Mouse (Mus musculus): ENCODE results near the gene Paqr6. TPM values are rescaled to one million over a fixed set of nuclear protein-coding genes. Genes with fewer than 3 reads are reported as not detected.

The Paqr6 gene
- 1.0 and 1.6 TPM in 2 replicates for polyA plus RNA-seq (2016; fragmentation: Nextera tagmentation; extraction: Ambion mirVana)

DNA sequence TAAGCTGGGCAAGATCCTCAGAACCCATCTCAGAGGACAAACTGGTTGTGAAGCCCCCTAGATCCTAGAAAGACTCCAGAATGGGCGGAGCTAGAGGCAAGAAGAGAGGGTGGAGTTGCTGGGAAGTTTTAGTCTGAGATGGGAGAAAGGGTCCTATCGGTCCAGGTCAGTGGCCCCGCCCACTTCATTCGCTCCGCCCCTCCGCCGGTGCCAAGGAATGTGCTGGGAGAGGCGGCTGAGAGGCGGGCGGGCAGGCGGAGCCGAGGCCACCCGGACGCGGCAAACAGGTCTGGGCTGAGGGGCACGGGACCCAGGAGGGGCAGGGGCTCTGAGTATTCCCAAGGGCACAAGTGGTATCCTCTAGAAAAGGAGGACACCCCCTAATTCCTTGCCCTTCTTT, at the start of gene Paqr6:
Paqr6 (plus strand) TSS at position 248 of the 400 bp plus-strand sequence.
- no peak within 1 kb of the TSS for H3K27ac ChIP-seq
- peaks cover 10% of the 10 kb centered on the region; the same call in 1 of the 2 replicates for H3K4me1 ChIP-seq
- no peaks in the 10 kb centered on the region for H3K9me3 ChIP-seq
- H3K27me3 ChIP-seq = peaks cover 23% of the 10 kb centered on the region
- no peak within 1 kb of the TSS for H3K9ac ChIP-seq
- H3K36me3 ChIP-seq (replicated peaks) = peaks cover 34% of the 10 kb centered on the region
- 0 out of 2 replicates have a peak within 1 kb of the TSS, but pooled peaks have one; percentile 11 for H3K4me2 ChIP-seq
- no peak within 1 kb of the TSS for H3K4me3 ChIP-seq (replicated peaks)
- 2% methylated on average over 16 of the region's 16 CpGs for WGBS
- no peak for ATAC-seq (ENCODE audit: low FRiP score)

DNA sequence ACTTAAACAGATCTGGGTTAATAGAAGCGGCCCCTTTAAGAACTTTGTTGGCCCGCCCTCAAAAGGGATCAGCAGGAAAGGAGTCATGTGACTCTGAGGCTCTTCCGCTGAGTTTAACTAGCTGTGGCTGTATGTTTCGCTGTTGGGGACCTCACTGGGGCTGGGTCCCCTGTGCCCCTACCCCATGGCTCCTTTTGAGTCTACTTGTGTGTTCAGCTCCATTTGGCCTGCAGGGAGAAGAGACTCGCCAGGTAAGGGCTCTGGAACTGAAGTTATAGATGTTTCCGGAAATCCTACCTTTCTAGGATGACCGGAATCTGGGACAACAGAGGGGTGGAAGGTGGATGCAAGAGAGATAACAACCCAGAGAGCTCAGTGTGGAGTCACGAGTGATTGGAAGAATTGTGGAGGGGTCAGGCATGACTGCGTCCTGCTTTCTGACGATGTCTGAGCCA, 39.4 kb upstream of the Paqr6 start, which contains the start of gene Glmp:
Glmp (plus strand) TSS at position 73 of the 455 bp plus-strand sequence.
- Histone ChIP-seq H3K27me3 (no peaks in the 10 kb centered on the region), H3K27ac (peak within 1 kb of the TSS; percentile 31), H3K4me3 (replicated peaks) (peak within 1 kb of the TSS; percentile 67), H3K9me3 (no peaks in the 10 kb centered on the region), H3K9ac (peak within 1 kb of the TSS; percentile 76), H3K4me2 (peak within 1 kb of the TSS; percentile 76), H3K36me3 (replicated peaks) (peaks cover 65% of the 10 kb centered on the region), H3K4me1 (peaks cover 17% of the 10 kb centered on the region)
- 3% methylated on average over 10 of the region's 10 CpGs for WGBS
- peak; percentile 86 for ATAC-seq (ENCODE audit: low FRiP score)

DNA sequence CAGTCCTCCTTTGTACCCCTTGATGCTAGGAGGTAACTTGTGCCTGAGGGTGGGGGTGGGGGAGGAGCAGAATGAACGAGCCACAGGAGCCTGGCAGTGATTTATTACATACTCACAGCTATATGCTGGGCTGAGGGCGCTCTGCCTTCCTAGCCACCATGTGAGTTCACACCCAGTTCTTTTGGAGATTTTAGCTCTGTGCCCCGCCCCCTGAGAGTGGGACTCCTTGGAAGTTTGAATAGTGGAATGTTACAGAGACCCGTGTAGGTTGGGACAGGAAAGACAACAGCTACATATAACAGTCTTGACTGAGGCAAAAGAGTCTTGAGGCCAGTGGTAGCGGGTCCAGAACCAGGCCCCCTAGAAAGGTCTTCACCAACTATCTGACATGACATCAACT, 35.4 kb upstream of the Paqr6 start:
- ATAC-seq (ENCODE audit: low FRiP score) = no peak
- 80% methylated on average over 5 of the region's 5 CpGs for WGBS
- Histone ChIP-seq H3K4me1 (peaks cover 17% of the 10 kb centered on the region), H3K36me3 (replicated peaks) (peaks cover 26% of the 10 kb centered on the region), H3K27me3 (no peaks in the 10 kb centered on the region), H3K4me3 (replicated peaks) (no peak overlapping the region), H3K4me2 (no peak overlapping the region), H3K9me3 (no peaks in the 10 kb centered on the region), H3K9ac (no peak overlapping the region), H3K27ac (no peak overlapping the region)

DNA sequence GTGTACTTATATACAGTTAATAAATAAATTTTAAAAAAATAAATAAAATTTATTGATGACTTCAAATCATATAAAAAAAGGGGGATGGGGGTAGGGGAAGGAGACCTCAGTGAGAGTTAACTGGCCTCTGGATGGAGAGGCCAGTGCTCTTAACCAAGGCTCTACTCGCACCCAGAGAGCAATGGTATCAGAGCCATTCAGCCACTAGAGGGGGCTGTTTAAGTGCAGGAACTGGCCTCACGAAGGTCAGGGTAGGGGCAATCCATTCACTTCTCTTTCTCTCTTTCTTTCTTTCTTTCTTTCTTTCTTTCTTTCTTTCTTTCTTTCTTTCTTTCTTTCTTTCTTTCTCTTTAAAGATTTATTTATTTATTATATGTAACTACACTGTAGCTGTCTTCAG, 33.1 kb upstream of the Paqr6 start:
- H3K36me3 ChIP-seq (replicated peaks) = peaks cover 26% of the 10 kb centered on the region
- no peak overlapping the region for H3K4me3 ChIP-seq (replicated peaks)
- peaks cover 9% of the 10 kb centered on the region for H3K4me1 ChIP-seq
- 28% methylated on average over 2 of the region's 2 CpGs for WGBS
- no peaks in the 10 kb centered on the region for H3K27me3 ChIP-seq
- no peaks in the 10 kb centered on the region for H3K9me3 ChIP-seq
- ATAC-seq (ENCODE audit: low FRiP score) = no peak
- no peak overlapping the region for H3K4me2 ChIP-seq
- H3K27ac ChIP-seq = no peak overlapping the region
- no peak overlapping the region for H3K9ac ChIP-seq

DNA sequence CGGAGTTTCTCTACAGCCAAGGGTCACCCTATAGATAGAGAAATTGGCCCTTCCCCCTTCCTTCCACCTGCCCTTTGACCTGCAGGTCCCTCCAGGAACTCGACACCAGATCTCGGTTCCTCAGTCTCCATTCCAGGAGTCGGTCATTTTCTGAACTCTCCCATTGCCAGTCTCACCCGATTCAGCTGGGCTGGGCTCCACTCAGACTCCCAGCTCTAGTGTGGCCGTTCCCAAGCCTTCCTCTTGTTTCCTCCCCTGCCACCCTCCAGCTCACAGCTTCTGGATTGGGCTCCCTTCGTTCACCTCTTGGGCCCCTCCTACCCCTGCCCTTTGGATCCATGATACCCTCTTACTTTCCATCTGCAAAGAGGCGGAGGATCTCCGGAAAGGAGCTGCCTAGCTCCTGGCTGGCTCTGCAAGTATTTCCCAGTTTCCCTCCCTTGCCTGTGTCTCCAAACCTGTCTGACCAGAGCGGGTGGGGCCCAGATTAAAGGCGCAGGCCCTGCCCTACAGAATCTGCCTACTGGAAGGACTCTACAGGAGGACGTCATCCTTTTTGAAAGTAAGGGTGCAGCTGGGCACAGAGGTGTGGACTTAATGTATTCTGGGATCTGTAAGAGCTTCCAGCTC, 30.2 kb upstream of the Paqr6 start:
- Histone ChIP-seq H3K27ac (no peak overlapping the region), H3K4me2 (no peak overlapping the region), H3K9me3 (no peaks in the 10 kb centered on the region), H3K4me1 (peaks cover 25% of the 10 kb centered on the region), H3K36me3 (replicated peaks) (peaks cover 12% of the 10 kb centered on the region; the same call in 1 of the 2 replicates), H3K4me3 (replicated peaks) (no peak overlapping the region), H3K9ac (no peak overlapping the region), H3K27me3 (no peaks in the 10 kb centered on the region)
- no peak for ATAC-seq (ENCODE audit: low FRiP score)
- 59% methylated on average over 12 of the region's 12 CpGs for WGBS

DNA sequence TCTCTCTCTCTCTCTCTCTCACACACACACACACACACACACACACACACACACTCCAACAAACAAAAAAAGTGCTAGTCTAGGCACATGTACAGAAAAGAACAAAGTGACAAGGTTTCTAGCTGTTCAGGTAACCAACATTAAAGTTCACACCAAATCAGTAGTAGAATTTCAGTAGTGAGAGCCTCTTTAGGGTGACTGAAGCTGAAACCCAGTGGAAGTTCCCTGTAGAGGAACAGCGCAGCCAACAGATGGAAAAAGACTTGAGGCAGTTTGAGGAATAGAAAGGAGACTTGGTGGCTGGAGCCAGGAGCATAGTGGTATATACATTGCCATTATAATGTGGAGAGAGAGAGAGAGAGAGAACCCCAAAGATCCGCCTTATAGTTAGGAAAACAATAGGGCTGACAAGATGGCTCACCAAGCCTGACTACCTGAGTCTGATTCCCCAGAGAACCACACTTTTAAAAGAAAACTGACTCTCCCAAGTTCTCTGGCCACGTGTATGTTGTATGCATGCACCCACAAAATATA, 29.4 kb upstream of the Paqr6 start:
- H3K36me3 ChIP-seq (replicated peaks) = 0 out of 2 replicates have a peak, but pooled peaks cover 4% of the 10 kb centered on the region
- H3K4me3 ChIP-seq (replicated peaks) = peak overlapping the region; percentile 75
- no peak overlapping the region for H3K27ac ChIP-seq
- 36% methylated on average over 3 of the region's 3 CpGs for WGBS
- peak overlapping the region; percentile 78 for H3K4me2 ChIP-seq
- no peak for ATAC-seq (ENCODE audit: low FRiP score)
- H3K9ac ChIP-seq = peak overlapping the region; percentile 89
- H3K4me1 ChIP-seq = peaks cover 27% of the 10 kb centered on the region
- no peaks in the 10 kb centered on the region for H3K27me3 ChIP-seq
- H3K9me3 ChIP-seq = no peaks in the 10 kb centered on the region

DNA sequence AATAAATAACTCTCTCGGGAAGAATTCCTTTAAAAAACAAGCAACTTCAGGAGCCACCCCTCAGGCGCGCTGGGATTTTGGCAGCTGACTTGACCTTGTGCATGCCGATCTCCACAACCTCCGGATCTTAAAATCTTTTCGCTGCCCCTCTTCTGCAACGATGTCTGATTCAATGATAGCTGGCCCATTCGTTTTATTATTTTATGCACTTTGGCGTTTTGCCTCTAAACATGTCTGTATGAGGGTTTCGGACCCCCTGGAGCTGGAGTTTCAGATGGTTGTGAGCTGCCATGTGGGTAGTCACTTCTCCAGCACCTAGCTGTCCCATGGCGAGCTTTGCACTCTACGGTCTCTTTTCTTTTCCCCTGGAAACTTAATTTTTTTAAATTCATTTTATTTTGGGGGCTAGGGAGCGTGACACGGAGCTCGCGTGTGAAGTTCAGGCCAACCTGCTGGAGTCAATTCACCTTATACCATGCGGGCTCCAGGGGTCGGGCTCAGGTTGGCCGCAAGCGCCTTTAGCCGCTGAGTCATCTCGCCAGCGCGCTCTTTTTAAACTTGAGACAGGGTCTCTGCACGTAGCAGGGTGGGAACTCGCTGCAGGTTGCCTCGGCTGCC, 28.8 kb upstream of the Paqr6 start:
- Histone ChIP-seq H3K9ac (peak overlapping the region; percentile 89), H3K4me1 (peaks cover 27% of the 10 kb centered on the region), H3K4me2 (peak overlapping the region; percentile 78), H3K9me3 (no peaks in the 10 kb centered on the region), H3K27me3 (no peaks in the 10 kb centered on the region), H3K36me3 (replicated peaks) (0 out of 2 replicates have a peak, but pooled peaks cover 4% of the 10 kb centered on the region), H3K4me3 (replicated peaks) (peak overlapping the region; percentile 75), H3K27ac (peak overlapping the region; percentile 94)
- peak; percentile 50; the same call in 1 of the 2 replicates for ATAC-seq (ENCODE audit: low FRiP score)
- WGBS = 2% methylated on average over 27 of the region's 27 CpGs

DNA sequence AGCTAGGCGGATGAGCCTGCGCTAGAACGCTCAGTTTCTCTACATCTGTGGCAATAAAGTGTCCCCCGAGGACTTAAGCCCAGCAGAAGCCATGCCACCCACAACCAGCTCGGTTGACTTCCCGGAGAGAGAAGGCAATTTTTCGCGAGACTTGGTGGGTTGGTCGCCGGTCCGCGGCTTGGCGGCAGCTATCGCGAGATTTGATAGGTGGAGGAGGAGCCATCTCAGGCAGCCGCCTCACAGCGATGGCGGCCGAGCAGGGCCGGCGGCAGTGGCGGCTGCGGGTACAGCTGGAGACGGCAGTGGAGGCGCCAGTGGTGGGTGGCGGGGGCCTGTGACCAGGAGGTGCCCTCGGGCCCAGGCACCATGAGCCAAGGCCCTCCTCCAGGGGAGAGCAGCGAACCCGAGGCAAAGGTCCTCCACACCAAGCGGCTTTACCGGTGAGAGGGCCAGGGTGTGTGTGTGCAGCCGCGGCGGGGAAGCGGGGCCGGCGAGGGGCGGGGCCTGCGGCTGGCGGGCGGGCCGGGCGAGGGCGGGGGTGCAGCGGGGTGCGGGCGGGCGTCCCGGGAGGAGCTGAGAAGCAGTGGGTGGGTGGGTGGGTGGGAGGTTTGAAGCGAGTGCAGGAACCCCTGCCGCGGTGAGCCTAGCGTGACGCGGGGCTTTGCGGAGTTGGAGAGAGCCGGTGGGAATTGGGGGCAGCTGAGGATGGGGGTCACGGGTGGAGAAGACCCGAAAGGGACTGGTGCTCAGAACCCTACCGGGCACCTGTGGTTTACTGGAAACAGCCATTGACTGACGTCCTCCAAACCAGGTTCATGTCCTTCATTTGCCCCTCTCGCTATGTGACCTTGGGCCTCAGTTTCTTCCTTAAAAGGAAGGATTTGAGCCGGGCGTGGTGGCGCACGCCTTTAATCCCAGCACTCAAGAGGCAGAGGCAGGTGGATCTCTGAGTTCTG, 28.0 kb upstream of the Paqr6 start, which contains the start of the genes Tmem79 and Smg5:
Tmem79 (minus strand) TSS at position 91 of the 956 bp plus-strand sequence.
Smg5 (plus strand) TSS at position 203 of the 956 bp plus-strand sequence.
- peak; percentile 95 for ATAC-seq (ENCODE audit: low FRiP score)
- H3K4me2 ChIP-seq = peak within 1 kb of the TSS; percentile 78
- H3K9me3 ChIP-seq = no peaks in the 10 kb centered on the region
- 3% methylated on average over 55 of the region's 66 CpGs for WGBS
- peak within 1 kb of the TSS; percentile 89 for H3K9ac ChIP-seq
- peak within 1 kb of the TSS; percentile 75 for H3K4me3 ChIP-seq (replicated peaks)
- H3K27me3 ChIP-seq = no peaks in the 10 kb centered on the region
- H3K36me3 ChIP-seq (replicated peaks) = 0 out of 2 replicates have a peak, but pooled peaks cover 4% of the 10 kb centered on the region
- peak within 1 kb of the TSS; percentile 94 for H3K27ac ChIP-seq
- peaks cover 27% of the 10 kb centered on the region for H3K4me1 ChIP-seq

DNA sequence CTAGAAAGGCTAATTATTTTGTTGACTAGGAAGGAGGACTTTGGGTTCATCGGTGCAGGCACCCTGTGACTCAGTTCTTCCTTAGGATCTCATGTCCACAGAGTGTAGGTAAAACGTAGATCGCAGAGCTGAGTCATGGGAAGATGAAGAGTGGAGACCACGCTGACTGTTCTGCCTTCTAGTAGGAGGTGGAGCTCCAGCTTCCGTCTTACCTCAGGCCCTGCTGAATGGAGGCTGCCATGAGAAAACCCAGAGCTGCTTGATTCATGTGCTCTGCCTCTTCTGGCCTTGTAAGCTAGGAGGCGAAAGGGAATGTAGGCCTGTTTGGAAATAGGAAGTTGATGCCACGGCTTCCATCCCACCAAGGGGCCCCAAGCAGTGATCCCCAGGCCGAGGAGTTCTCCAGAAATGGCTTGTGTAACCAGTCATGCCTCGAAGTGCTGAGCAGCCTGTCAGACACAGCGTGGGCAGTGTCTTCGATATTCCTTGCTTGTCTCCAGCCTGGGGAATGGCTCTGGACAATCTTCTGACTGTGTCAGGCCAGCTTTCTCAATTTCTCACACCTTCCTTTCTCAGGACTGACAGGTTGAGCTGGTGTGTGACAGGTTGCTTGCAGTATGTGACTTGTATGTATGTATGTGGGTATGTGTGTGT, 26.9 kb upstream of the Paqr6 start:
- H3K4me1 ChIP-seq = peaks cover 27% of the 10 kb centered on the region
- H3K27ac ChIP-seq = no peak overlapping the region
- no peak for ATAC-seq (ENCODE audit: low FRiP score)
- peak overlapping the region; percentile 75 for H3K4me3 ChIP-seq (replicated peaks)
- H3K27me3 ChIP-seq = no peaks in the 10 kb centered on the region
- peak overlapping the region; percentile 78 for H3K4me2 ChIP-seq
- 87% methylated on average over 11 of the region's 11 CpGs for WGBS
- H3K36me3 ChIP-seq (replicated peaks) = peaks cover 14% of the 10 kb centered on the region
- peak overlapping the region; percentile 40 for H3K9ac ChIP-seq
- no peaks in the 10 kb centered on the region for H3K9me3 ChIP-seq

DNA sequence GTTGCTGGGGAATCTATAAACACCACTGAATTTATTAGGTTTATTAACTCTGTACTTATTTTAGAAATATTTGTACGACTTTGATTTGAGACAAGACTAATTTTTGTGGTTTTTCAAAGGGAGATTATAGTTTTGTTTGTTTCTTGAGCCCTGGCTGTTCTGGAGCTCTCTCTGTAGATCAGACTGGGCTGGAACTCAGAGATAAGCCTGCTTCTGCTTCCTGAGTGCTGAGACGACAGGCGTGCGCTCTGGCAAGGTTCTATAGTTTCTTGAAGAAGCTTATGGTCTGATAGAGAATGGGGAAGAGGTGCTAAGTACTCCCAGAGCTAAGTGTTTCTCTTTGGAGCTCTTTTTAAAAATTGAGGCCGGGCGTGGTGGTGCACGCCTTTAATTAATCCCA, 26.1 kb upstream of the Paqr6 start:
- Histone ChIP-seq H3K4me2 (no peak overlapping the region), H3K27ac (no peak overlapping the region), H3K9ac (no peak overlapping the region), H3K9me3 (no peaks in the 10 kb centered on the region), H3K4me3 (replicated peaks) (no peak overlapping the region), H3K4me1 (peaks cover 27% of the 10 kb centered on the region), H3K36me3 (replicated peaks) (peaks cover 22% of the 10 kb centered on the region), H3K27me3 (no peaks in the 10 kb centered on the region)
- ATAC-seq (ENCODE audit: low FRiP score) = no peak
- WGBS = 95% methylated on average over 7 of the region's 7 CpGs

DNA sequence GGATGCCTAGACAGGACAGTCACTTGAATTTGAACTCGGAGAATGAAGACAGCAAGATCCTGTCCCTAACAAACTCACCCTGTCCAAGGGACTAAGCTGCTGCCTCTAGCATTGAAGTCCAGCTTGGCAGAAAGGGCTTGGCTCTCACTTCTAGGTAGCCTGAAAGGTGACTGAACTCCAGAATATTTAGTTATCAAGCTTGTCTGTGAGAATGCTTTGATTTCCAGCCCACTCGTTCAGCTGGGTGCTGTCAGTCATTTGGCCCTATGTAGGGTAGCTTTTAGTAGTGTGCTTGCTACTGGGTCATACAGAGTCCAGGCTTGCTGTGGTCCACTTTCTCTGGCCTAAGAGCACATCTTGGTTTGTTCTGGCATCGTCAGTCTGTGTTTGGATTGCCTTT, 25.4 kb upstream of the Paqr6 start:
- Histone ChIP-seq H3K27ac (no peak overlapping the region), H3K4me1 (peaks cover 27% of the 10 kb centered on the region), H3K9me3 (no peaks in the 10 kb centered on the region), H3K27me3 (no peaks in the 10 kb centered on the region), H3K4me3 (replicated peaks) (no peak overlapping the region), H3K4me2 (no peak overlapping the region), H3K36me3 (replicated peaks) (peaks cover 29% of the 10 kb centered on the region), H3K9ac (no peak overlapping the region)
- ATAC-seq (ENCODE audit: low FRiP score) = no peak
- WGBS = 92% methylated on average over 3 of the region's 3 CpGs

All from forebrain, embryonic 12.5 days (tissue).